Mouse (Mus musculus): ENCODE measurements around the gene Tvp23b. TPM values are rescaled to one million over a fixed set of nuclear protein-coding genes. Genes with fewer than 3 reads are reported as not detected.

The Tvp23b gene
- polyA plus RNA-seq, 1 experiment: 32.3 TPM

DNA sequence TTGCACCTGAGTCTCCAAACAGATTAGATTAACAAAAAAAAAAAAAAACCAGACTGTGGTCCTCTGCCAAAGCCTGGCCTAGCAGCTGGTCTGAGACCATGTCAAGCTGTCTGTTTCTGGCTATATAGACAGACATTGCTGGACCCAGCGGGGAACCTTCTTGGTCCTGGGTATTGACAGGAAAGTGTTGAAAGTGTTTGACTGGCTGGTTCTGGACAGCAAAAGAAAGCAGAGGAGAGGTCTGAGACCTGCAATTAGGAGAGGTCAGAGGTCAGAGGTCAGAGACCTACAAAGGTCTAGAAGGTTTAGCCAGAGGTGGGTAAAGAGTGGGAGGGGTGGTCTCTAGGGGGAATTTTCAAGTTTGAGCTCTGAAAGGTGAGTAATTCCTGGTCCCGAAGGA lies 31.0 kb upstream of the Tvp23b start:
- 41% methylated on average over 2 of the region's 2 CpGs for WGBS
- Histone ChIP-seq H3K4me3 (replicated peaks; ENCODE audit: insufficient read depth, low read depth, low read length) (no peak overlapping the region), H3K27ac (ENCODE audit: insufficient read depth, low read length) (no peak overlapping the region), H3K27me3 (ENCODE audit: control insufficient read depth, insufficient read depth, low read length) (no peaks in the 10 kb centered on the region), H3K4me1 (ENCODE audit: control insufficient read depth, insufficient read depth, low read length) (no peaks in the 10 kb centered on the region)
- TF ChIP-seq POLR2A (IDR thresholded peaks at IDR 0.05; ENCODE audit: borderline replicate concordance, insufficient read depth, low read length): no peak
- no peak for TF ChIP-seq CTCF (IDR thresholded peaks at IDR 0.05; ENCODE audit: borderline replicate concordance, insufficient read depth, low read depth, low read length)
- no peak for DNase-seq

DNA sequence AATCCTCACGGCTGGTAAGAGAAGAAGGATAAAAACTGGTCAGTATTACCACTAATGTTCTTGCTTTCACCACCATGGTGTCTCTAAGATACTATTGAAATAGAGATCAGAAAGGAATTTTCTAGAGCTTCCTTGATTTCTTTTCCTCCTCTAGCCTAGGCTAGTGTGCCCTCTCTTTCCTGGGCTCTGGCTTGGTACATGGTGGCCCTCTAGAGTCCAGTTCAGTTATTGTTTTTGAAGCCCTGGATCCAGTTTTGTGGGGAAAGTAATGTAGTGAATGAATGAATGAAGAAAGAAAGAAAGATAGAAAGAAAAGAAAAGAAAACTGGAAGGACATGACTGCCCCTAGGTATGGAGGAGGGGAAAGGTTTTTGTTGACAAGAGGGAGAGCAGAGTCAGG lies 28.1 kb upstream of the Tvp23b start:
- Histone ChIP-seq H3K4me3 (replicated peaks; ENCODE audit: insufficient read depth, low read depth, low read length) (no peak overlapping the region), H3K27ac (ENCODE audit: insufficient read depth, low read length) (no peak overlapping the region), H3K27me3 (ENCODE audit: control insufficient read depth, insufficient read depth, low read length) (no peaks in the 10 kb centered on the region), H3K4me1 (ENCODE audit: control insufficient read depth, insufficient read depth, low read length) (no peaks in the 10 kb centered on the region)
- peak in 1 of 2 experiments; percentile 14 for DNase-seq
- peak; percentile 62; the same call in 1 of the 2 replicates for TF ChIP-seq CTCF (IDR thresholded peaks at IDR 0.05; ENCODE audit: borderline replicate concordance, insufficient read depth, low read depth, low read length)
- no peak for TF ChIP-seq POLR2A (IDR thresholded peaks at IDR 0.05; ENCODE audit: borderline replicate concordance, insufficient read depth, low read length)
- WGBS: 66% methylated on average over 1 of the region's 1 CpGs

DNA sequence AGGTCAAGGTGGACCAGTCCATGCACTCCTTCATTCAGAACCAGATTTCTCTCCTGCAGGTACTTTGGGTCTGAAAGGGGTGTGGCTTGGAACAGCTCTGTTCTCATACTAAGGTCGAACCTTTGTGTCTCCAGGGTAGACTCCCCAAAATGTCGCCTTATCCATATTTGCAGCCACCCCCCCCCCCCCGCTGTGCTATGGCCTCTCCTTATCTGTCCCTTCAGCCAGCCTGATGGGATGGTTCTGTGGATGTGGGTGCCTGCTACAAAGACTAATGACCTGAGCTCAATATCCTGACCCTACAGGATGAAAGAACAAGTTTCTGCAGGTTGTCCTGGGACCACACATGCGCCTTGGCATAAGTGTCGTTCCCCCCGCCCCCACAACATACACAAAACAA lies 25.9 kb upstream of the Tvp23b start:
- WGBS: 90% methylated on average over 6 of the region's 6 CpGs
- Histone ChIP-seq H3K27me3 (ENCODE audit: control insufficient read depth, insufficient read depth, low read length) (no peaks in the 10 kb centered on the region), H3K4me1 (ENCODE audit: control insufficient read depth, insufficient read depth, low read length) (no peaks in the 10 kb centered on the region), H3K4me3 (replicated peaks; ENCODE audit: insufficient read depth, low read depth, low read length) (no peak overlapping the region), H3K27ac (ENCODE audit: insufficient read depth, low read length) (no peak overlapping the region)
- DNase-seq: no peak
- TF ChIP-seq POLR2A (IDR thresholded peaks at IDR 0.05; ENCODE audit: borderline replicate concordance, insufficient read depth, low read length): no peak
- no peak for TF ChIP-seq CTCF (IDR thresholded peaks at IDR 0.05; ENCODE audit: borderline replicate concordance, insufficient read depth, low read depth, low read length)

DNA sequence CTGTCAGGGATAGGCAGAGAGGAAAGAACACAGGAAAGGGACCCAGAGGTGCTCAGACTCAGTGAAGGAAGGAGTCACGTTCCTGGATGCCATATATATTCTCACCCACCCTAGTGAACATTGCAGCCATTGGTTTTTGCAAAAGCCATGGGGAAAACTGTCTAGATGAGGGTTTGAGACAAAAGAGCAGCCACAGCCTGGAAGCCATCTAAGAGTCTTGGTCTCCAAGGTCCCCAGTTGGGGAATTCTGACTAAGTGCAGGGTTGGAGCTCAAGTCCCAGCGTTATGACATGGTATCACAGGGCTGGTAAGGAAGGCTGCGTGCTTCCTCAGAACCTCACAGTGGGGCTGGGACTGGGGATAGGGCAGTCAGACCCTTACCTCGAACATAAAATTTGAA lies 13.7 kb upstream of the Tvp23b start:
- no peak for TF ChIP-seq CTCF (IDR thresholded peaks at IDR 0.05; ENCODE audit: borderline replicate concordance, insufficient read depth, low read depth, low read length)
- TF ChIP-seq POLR2A (IDR thresholded peaks at IDR 0.05; ENCODE audit: borderline replicate concordance, insufficient read depth, low read length): no peak
- 70% methylated on average over 4 of the region's 4 CpGs for WGBS
- Histone ChIP-seq H3K27me3 (ENCODE audit: control insufficient read depth, insufficient read depth, low read length) (no peaks in the 10 kb centered on the region), H3K4me1 (ENCODE audit: control insufficient read depth, insufficient read depth, low read length) (no peaks in the 10 kb centered on the region), H3K4me3 (replicated peaks; ENCODE audit: insufficient read depth, low read depth, low read length) (no peak overlapping the region), H3K27ac (ENCODE audit: insufficient read depth, low read length) (no peak overlapping the region)
- DNase-seq: no peak

DNA sequence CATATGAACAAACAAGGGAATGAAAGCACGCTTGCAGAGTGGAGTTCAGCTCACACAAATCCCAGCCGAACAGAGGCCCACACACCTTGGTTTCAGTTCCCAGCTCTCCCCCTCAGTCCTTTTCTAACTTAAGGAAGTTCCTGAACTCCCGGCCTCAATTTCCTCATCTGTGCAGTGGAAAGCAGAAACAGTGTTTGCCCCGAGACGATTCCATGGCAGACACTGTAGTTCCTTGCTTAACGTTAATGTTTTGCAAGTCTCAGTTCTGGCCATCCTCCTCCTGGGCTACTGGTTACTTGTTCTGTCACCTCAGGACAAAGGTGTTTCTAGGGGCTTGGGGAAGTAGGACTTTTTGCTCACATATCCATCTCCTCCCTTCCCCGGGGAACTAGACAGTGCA lies 12.6 kb upstream of the Tvp23b start:
- no peak overlapping the region for H3K27ac ChIP-seq (ENCODE audit: insufficient read depth, low read length)
- WGBS: 83% methylated on average over 7 of the region's 7 CpGs
- H3K4me1 ChIP-seq (ENCODE audit: control insufficient read depth, insufficient read depth, low read length): no peaks in the 10 kb centered on the region
- no peak for DNase-seq
- no peak for TF ChIP-seq CTCF (IDR thresholded peaks at IDR 0.05; ENCODE audit: borderline replicate concordance, insufficient read depth, low read depth, low read length)
- TF ChIP-seq POLR2A (IDR thresholded peaks at IDR 0.05; ENCODE audit: borderline replicate concordance, insufficient read depth, low read length): no peak
- H3K27me3 ChIP-seq (ENCODE audit: control insufficient read depth, insufficient read depth, low read length): no peaks in the 10 kb centered on the region
- no peak overlapping the region for H3K4me3 ChIP-seq (replicated peaks; ENCODE audit: insufficient read depth, low read depth, low read length)

DNA sequence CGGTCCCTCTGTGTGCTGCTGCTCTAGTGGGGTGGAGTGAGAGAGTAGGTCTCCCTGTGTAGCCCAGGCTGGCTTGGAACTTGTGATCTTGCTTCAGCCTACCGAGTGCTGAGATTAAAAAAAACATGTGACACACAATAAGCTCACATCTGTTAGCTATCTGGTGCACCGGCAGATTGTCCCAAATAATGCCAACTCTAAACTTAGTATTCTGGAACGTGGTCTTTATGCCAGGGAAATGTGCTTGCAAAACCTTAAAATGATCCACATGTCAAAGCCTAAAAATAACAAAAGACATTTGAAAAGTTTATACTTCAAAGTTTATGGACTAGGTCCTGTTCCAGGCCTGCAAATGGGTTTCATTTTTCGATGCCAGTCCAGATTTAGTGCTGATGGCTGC lies 10.1 kb upstream of the Tvp23b start:
- no peaks in the 10 kb centered on the region for H3K4me1 ChIP-seq (ENCODE audit: control insufficient read depth, insufficient read depth, low read length)
- no peak overlapping the region for H3K27ac ChIP-seq (ENCODE audit: insufficient read depth, low read length)
- H3K27me3 ChIP-seq (ENCODE audit: control insufficient read depth, insufficient read depth, low read length): no peaks in the 10 kb centered on the region
- 58% methylated on average over 5 of the region's 5 CpGs for WGBS
- DNase-seq: no peak
- no peak overlapping the region for H3K4me3 ChIP-seq (replicated peaks; ENCODE audit: insufficient read depth, low read depth, low read length)
- TF ChIP-seq CTCF (IDR thresholded peaks at IDR 0.05; ENCODE audit: borderline replicate concordance, insufficient read depth, low read depth, low read length): no peak
- no peak for TF ChIP-seq POLR2A (IDR thresholded peaks at IDR 0.05; ENCODE audit: borderline replicate concordance, insufficient read depth, low read length)

DNA sequence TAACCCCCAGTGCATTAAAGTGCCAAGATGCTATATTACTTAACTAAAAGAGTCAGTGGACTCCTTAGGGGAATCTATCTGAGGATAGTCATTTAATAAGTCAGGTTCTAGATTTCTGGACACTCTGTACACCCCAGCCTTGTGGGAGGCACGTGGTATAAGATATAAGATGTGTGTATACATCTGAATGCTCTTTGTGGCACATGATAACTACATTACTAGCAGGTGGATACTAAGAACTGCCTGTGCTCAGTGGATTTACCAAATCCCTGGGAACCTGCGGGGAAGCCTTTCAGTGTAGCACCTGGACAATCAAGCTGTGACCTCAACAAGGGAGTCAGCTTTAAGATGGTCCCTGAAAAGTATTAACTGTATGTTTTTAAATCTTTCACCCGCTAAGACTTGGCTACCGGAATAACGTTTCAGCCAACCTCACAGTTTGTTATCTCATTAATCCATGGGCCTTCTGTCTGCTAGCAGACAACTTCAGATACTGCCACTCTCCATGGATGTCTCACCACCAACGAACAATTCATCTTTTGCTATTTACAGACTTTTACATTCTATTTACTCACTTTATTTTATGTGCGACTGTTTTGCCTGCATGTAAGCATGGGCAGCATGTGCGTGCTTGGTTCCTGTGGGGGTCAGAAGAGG lies 9.4 kb upstream of the Tvp23b start:
- WGBS: 82% methylated on average over 8 of the region's 8 CpGs
- no peaks in the 10 kb centered on the region for H3K27me3 ChIP-seq (ENCODE audit: control insufficient read depth, insufficient read depth, low read length)
- no peak for DNase-seq
- no peak overlapping the region for H3K4me3 ChIP-seq (replicated peaks; ENCODE audit: insufficient read depth, low read depth, low read length)
- H3K27ac ChIP-seq (ENCODE audit: insufficient read depth, low read length): no peak overlapping the region
- TF ChIP-seq POLR2A (IDR thresholded peaks at IDR 0.05; ENCODE audit: borderline replicate concordance, insufficient read depth, low read length): no peak
- TF ChIP-seq CTCF (IDR thresholded peaks at IDR 0.05; ENCODE audit: borderline replicate concordance, insufficient read depth, low read depth, low read length): no peak
- H3K4me1 ChIP-seq (ENCODE audit: control insufficient read depth, insufficient read depth, low read length): no peaks in the 10 kb centered on the region

DNA sequence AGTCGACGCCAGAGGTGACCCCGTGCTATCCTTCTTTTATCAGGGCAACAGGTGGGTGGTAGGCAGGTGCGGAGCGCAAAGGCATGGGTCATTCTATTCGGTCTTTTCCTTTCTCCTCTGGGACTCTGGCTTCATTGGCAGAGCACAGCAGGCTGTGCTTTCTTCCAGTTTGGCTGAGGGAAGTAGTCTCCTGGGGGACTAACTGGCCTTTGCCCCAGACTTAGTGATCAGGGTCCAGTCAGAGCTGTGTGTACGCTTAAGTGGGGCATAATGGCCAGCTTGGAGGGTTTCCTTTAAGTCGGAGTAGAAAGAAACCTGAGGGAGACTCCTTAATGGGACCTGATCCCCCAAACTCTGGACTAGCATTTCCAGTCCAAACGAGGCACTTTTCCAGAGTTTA lies 5.8 kb upstream of the Tvp23b start:
- no peak for DNase-seq
- Histone ChIP-seq H3K27me3 (ENCODE audit: control insufficient read depth, insufficient read depth, low read length) (no peaks in the 10 kb centered on the region), H3K4me3 (replicated peaks; ENCODE audit: insufficient read depth, low read depth, low read length) (no peak overlapping the region), H3K4me1 (ENCODE audit: control insufficient read depth, insufficient read depth, low read length) (no peaks in the 10 kb centered on the region), H3K27ac (ENCODE audit: insufficient read depth, low read length) (no peak overlapping the region)
- 74% methylated on average over 9 of the region's 9 CpGs for WGBS
- no peak for TF ChIP-seq CTCF (IDR thresholded peaks at IDR 0.05; ENCODE audit: borderline replicate concordance, insufficient read depth, low read depth, low read length)
- no peak for TF ChIP-seq POLR2A (IDR thresholded peaks at IDR 0.05; ENCODE audit: borderline replicate concordance, insufficient read depth, low read length)
